Mouse (Mus musculus) embryo, embryonic 9.5 days (tissue): ENCODE results near the gene Wdr53.
"Not testable (repeated sequence)": the region's sequence is repeated elsewhere in the genome, so short reads cannot be mapped to it uniquely, and the experiment has no call there.

Source experiments
- DNase-seq: peaks from one replicate; pipeline ENCODE4 v3.0.0-alpha.2; 2017; ENCODE audit errors: extremely low spot score

Wdr53 gene

GRCm38 (mm10) chr16:32278396-32278795 lies 31.4 kb downstream of the Wdr53 start:
- DNase-seq = no peak

DNA sequence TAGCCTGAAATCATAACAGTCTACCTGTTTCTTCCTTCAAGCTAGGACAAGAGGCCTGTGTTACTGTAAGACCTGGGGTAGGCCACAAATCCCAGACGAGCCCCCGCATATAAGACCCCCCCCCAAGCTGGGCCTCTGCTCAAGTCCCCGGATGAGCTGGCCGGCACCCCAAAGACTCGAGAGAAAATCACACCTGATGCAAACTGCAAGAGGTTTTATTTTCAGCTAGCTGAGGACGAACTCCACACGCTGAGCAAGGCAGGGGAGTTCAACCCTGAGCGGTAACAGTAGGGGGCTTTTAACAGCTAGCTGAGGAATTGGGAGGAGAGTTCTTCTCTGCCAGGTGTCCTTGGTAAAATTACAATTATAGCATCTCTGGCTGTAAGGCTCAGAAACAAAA lies 33.2 kb downstream of the Wdr53 start:
- DNase-seq = no peak

DNA sequence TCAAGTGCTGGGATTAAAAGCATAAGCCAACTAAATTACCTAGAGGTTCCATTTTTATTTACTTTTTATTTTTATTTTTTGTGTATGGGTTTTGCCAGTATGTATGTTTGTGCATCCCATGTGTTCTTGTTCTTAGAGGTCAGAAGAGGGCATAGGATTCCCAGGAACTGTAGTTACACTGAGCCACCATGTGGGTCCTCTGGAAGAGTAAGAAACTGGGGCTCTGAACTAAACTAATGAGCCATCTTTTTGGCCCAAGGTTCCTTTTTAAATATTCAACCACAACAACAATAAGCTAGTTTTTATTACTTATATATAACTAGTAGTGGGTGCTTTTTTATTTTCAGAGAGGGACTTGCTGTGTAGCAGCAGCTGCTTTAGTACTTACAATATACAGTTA lies 35.6 kb downstream of the Wdr53 start:
- DNase-seq = no peak

DNA sequence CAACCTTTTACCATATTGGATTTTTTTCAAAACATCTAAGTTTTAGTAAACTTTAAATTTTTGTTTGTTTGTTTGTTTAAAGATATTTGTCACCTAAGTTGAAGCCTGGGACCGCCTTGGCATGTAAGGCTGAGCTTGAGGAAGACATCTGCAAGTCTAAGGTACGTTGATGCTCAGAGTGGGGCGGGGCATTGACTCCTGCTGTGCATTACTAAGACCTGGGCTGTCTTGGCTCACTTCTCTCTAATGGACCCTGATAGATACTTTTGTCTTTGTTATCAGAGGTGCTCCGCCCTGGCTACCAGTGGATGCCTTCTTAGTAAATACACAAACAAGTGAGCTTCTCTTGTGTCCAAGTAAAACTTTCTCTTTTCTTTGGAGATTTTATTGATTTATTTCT lies 44.8 kb downstream of the Wdr53 start:
- no peak for DNase-seq

DNA sequence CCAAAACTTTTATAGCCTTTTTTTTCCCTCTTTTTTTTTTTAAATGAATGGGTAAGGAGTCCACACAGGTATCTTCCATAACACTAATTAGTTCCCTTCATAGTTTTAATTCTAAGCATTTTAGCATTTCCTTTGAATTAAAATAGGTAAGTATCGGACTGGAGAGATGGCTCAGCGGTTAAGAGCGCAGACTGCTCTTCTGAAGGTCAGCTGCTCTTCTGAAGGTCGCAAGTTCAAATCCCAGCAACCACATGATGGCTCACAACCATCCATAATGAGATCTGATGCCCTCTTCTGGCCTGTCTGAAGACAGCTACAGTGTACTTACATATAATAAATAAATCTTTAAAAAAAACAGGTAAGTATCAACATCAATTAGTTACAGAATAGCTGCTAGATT lies 52.6 kb downstream of the Wdr53 start:
- not testable (repeated sequence) for DNase-seq

DNA sequence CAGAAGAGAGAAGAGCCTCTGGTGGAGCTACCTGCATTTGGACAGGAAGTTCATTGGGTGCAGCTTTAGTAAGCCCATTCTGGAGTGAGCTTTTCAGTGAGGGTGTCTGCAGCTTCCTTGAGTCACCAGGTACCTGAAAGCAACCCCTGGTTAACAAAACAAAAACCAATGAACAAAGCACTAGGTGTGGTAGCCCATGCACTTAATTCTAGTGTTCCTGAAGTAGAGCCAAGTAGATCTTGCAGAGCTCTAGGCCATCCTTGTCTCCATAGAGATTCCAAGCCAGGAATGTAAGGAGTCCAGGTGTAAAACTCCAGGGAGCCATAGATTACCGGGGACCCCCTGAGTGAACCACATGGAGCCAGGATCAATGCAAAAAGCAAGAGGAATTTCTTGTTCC lies 56.0 kb downstream of the Wdr53 start:
- no peak for DNase-seq

DNA sequence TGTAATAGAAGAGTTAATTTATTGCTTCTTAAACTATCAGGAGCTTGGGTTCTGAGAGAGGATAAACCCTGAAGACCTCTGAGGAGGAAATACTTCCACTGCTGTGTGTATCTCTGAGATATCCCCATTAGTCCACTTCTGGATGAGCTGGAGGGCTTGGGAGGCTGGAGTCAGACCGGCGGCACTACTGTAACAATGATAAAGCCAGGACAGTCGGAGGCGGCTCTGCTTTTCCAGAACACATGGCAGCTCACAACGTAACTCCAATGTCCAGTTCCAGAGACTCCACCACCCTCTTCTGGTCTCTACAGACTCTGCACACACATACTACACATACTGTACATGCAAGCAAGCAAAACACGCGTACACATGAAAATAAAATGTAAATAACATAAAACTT lies 56.9 kb downstream of the Wdr53 start:
- no peak for DNase-seq
